Mouse (Mus musculus) frontal cortex, postnatal 25 days (tissue): Measurements from ENCODE around the gene Rnf17.

Experiments
- DNase-seq, 2 experiments: peaks; one replicate each; pipeline ENCODE4 v3.0.0; 2022; ENCODE audit warnings: low spot score in 2 of 2

The Rnf17 gene

GRCm38 (mm10) chr14:56402311-56403071 is at the start of gene Rnf17:
TSS of gene Rnf17 (plus strand) at chr14:56402581.
- no peak for DNase-seq

- no peak for DNase-seq
These were observed 47.6 kb upstream of the Rnf17 start for GRCm38 (mm10) chr14:56354803-56355202.

GRCm38 (mm10) chr14:56355396-56355795 is 47.0 kb upstream of the Rnf17 start:
- no peak for DNase-seq

GRCm38 (mm10) chr14:56356196-56356595 is 46.2 kb upstream of the Rnf17 start:
- no peak for DNase-seq

GRCm38 (mm10) chr14:56358422-56358821 is 44.0 kb upstream of the Rnf17 start:
- no peak for DNase-seq

GRCm38 (mm10) chr14:56359131-56359530 is 43.2 kb upstream of the Rnf17 start:
- DNase-seq: no peak

- DNase-seq: no peak
These were observed 37.6 kb upstream of the Rnf17 start, which contains the start of gene Atp12a for GRCm38 (mm10) chr14:56364711-56365237. TSS of gene Atp12a (plus strand) at chr14:56365068.

GRCm38 (mm10) chr14:56365292-56365691 is 37.1 kb upstream of the Rnf17 start:
- DNase-seq: no peak

- DNase-seq: no peak
These were observed 35.7 kb upstream of the Rnf17 start for GRCm38 (mm10) chr14:56366712-56367111.

GRCm38 (mm10) chr14:56368834-56369233 is 33.5 kb upstream of the Rnf17 start:
- DNase-seq: no peak

- peak; percentile 65 to 67 for DNase-seq
These were observed 26.6 kb upstream of the Rnf17 start for GRCm38 (mm10) chr14:56375731-56376130.

- DNase-seq: no peak
These were observed 24.6 kb upstream of the Rnf17 start for GRCm38 (mm10) chr14:56377745-56378144.

GRCm38 (mm10) chr14:56379336-56379735 is 23.0 kb upstream of the Rnf17 start:
- DNase-seq: no peak

GRCm38 (mm10) chr14:56382366-56382765 is 20.0 kb upstream of the Rnf17 start:
- DNase-seq: no peak

- no peak for DNase-seq
These were observed 12.1 kb upstream of the Rnf17 start for GRCm38 (mm10) chr14:56390247-56390646.

- DNase-seq: no peak
These were observed 8.6 kb upstream of the Rnf17 start for GRCm38 (mm10) chr14:56393704-56394312.

- DNase-seq: no peak
These were observed 4.4 kb upstream of the Rnf17 start for GRCm38 (mm10) chr14:56398001-56398400.

- DNase-seq: no peak
These were observed 643 bp downstream of the Rnf17 start for GRCm38 (mm10) chr14:56403072-56403375.

GRCm38 (mm10) chr14:56462090-56462489 is 59.7 kb downstream of the Rnf17 start:
- no peak for DNase-seq

GRCm38 (mm10) chr14:56462729-56463128 is 60.3 kb downstream of the Rnf17 start:
- DNase-seq: no peak

GRCm38 (mm10) chr14:56468145-56468544 is 65.8 kb downstream of the Rnf17 start:
- DNase-seq: no peak

- no peak for DNase-seq
These were observed 87.4 kb downstream of the Rnf17 start for GRCm38 (mm10) chr14:56489806-56490205.

GRCm38 (mm10) chr14:56502407-56502806 is 100.0 kb downstream of the Rnf17 start:
- DNase-seq: no peak
